Mouse (Mus musculus) adrenal gland, adult 18-20 months (tissue): ENCODE measurements around the gene Zfp108. TPM values are rescaled to one million over a fixed set of nuclear protein-coding genes. Genes with fewer than 3 reads are reported as not detected.

ENCODE experiments used
- DNase-seq, 2 experiments: peaks; one replicate each; pipeline ENCODE4 v3.0.0; 2021 to 2022; ENCODE audit warnings: low spot score in 2 of 2
- total RNA-seq, 2 experiments: library from RNA; stranded (reverse); gene quantifications; 1 replicate in 1 of 2; 2 replicates in 1 of 2; pipeline ENCODE4 v1.2.3; 2021

Zfp108 gene
- total RNA-seq, 2 experiments from 2014 or later, result 2.1 to 2.9 TPM

DNA sequence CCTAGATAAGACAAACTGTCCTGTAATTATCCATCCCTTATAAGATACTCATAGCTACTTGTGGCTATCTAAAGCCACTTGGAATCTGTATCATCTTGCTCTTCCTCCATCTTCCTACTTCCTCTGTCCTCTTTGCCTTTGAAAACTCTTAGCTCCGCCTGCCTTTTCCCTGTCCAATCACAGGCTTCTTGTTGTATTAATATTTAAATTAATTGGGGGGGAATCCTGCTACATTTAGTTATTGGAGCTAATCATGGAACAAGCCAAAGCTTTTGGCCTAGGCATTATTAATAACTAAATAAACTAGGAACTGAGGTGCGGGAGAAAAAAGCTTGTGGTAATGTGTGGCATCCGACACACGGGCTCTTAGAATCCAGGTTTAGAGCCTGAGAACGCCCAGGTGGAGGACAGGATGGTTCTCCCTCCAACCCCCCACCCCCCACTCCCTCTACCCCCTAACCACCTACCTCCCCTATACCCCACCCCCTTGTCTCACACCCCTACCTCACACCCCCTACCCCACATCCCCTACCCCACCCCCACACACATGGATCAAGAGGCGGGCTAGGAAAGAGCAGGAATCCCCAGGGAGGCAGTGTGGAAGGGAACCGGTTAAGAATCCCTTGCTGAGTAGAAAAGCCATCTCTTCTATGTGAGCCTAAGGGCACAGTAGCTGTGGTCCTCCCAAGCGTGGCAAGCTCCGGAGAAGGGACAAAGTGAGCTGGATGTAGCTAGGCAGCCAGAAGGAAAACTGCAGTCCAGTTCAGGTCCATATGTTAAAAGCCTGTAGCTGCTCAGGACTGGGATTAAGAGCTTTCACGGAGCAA is 25.6 kb downstream of the Zfp108 start:
- no peak for DNase-seq

DNA sequence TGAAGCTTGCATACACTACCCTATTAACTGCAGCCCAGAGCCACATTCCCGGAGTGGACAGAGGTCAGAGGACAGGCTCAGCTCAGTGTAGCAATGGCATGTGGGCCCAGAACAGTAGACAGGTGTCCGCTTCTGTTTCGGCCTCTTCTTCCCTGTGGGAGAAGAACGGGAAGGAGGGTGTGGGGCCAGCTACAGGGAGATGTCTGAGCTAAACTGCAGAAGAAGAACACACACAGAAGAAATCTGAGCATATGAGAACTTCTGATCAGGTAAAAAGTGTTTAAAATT is 26.2 kb downstream of the Zfp108 start:
- no peak for DNase-seq

DNA sequence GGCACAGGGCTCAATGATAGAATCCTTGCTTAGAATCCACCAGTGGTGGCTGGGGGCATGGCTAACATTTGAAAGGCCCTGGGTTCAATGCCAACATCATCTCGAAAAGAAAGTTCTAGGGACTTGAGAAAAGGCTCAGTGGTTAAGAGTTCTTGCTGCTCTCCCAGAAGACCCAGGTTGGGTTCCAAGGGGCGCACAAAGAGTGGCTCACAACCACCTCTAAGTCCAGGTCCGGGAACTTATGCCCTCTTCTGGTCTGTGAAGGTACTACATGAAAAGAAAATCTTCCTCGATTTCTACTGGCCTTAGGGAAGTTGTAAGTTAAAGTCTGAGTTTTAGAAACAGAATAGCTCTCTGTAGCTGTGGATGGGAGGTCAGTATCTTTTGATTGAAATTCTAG is 31.5 kb downstream of the Zfp108 start:
- no peak for DNase-seq

DNA sequence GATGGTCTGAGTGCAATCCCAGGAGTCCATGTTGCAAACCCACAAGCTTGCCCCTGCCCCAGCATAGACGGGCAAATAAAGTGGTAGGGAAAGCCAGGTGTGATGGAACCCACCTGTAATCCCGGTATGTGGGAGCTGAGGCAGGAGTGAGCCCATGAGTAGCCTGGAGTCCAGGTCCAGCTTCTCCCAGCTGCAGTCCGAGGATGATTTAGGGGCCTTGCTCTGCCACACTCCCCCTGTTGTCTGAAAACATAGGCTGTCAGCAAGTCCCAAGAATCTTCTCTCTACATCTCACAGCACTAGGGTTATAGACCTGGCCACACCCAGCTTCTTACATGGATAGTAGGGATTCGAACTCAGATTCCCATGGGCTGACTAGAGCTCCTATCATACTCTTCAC is 32.3 kb downstream of the Zfp108 start:
- DNase-seq, result no peak

DNA sequence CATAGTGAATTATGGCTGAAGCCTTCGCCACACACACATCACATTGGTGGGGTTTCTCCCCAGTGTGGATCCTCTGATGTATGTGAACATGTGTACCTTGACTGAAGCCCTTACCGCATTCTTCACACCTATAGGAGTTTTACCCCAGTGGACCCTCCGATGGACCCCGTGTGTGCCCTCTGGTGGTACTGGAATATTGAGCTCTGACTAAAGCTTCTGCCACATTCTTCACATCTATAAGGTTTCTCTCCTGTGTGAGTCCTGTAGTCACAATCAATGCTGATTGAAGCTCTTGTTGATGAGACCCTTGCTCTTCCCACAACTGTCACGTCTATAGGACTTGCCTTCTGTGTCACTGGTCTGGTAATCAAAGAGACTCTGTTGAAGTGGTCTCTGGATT is 33.1 kb downstream of the Zfp108 start:
- no peak for DNase-seq

DNA sequence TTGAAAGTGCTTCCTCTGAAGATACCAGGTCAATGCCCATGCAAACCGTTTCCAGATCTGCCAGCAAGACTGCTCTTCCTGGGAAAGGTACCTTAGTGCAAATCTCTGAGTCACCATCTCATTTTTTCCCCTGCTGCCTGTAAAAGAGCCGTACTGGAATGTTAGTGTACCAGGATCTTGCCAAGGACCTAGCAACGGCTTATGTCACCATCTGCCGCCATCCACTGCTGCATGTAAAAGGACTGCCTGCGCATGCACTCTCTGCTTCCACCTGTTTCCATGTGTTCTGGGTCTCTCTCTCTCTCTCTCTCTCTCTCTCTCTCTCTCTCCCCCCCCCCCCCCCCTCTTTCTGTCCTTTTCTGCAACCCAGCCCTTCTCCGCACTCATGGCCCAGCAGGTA is 33.9 kb downstream of the Zfp108 start:
- no peak for DNase-seq

DNA sequence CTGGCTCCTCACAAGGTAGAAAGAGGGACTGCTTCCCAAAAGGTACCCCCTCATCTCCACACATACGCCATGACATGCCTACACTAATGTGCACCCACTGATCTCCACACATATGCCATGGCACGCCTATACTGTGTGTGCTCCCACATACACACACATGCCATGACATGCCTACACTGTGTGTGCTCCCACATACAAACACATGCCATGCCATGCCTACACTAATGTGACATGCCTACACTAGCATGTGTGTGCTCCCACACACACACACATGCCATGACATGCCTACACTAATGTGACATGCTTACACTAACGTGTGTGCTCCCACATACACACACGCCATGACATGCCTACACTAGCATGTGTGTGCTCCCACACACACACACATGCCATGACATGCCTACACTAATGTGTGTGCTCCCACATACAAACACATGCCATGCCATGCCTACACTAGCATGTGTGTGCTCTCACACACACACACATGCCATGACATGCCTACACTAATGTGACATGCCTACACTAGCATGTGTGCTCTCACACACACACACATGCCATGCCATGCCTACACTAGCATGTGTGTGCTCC is 35.6 kb downstream of the Zfp108 start:
- no peak for DNase-seq

DNA sequence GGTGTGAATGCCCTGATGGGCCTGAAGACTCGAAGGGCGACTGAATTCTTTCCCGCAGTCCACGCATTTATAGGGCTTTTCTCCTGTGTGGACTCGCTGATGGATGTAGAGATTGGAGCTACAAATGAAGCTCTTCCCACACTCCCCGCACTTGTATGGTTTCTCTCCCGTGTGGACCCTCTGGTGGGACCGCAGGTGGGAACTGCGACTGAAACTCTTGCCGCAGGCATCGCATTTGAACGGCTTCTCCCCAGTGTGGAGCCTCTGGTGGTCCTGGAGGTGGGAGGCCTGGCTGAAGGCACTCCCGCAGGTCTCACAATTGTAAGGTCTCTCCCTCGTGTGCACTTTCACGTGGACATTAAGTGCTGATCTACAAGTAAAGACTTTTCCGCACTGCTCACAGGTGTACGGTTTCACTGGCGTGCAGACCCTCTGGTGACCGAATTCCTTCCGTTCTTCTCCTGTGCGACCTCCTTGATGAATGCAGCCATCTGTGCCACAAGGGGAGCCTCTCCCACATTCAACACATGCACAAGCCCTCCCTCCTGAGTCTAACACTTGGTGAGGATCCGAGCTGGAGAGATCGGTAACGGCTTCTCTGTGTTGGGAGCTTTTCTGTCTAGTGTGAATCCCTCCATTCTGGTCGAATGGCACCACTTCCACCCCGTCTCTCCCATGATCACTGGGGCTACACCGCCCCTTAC is 36.9 kb downstream of the Zfp108 start:
- DNase-seq, result no peak

DNA sequence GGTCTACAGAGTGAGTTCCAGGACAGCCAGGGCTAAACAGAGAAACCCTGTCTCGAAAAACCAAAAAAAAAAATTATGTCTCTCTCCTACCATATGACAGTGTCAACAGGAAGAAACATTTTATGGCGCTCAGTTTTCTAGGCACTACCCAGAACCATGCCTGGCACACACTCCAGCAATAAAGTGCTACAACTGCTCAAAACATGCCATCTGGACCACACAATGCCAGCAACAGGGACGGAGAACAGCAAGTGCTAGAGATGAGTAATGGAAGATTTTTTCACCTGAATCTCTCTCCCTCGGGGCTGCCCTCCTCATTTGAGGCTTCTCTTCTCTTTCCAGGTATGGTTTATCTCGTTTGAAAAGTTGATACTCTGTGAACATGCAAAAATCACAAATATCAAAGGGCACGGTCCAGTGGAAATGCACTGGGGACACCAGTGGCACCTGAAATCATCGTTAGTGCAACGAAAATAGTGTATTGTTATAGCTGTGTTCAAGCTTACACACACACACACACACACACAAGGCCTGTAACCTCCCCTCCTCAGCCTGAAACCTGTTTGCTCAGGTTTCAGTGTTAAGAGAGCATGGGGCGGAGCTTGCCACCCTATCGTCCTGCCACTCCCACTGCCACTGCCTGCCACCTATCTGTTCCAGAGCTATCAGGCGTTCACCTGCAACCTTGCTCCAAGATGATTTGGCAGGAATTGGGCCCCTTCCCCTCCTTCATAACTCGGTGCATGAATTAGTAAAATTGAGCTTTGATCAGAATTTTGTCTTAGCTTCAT is 38.7 kb downstream of the Zfp108 start:
- DNase-seq, result no peak

DNA sequence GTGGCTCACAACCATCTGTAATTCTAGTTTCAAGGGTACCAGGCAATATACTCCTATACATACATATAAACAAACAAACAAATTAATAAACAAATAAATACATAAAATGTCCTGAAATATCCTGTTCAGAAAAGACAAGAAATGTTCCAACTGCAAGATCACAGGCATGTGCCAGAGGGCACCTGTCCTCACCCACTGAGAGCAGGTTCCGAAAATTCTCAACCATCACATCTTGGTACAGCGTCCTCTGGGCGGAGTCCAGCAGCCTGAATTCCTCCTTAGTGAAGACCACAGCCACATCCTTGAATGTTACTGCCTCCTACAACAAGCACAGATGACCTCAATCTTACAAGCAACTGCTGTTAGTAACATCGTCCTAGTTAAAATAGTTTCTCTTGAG is 40.2 kb downstream of the Zfp108 start:
- no peak for DNase-seq

DNA sequence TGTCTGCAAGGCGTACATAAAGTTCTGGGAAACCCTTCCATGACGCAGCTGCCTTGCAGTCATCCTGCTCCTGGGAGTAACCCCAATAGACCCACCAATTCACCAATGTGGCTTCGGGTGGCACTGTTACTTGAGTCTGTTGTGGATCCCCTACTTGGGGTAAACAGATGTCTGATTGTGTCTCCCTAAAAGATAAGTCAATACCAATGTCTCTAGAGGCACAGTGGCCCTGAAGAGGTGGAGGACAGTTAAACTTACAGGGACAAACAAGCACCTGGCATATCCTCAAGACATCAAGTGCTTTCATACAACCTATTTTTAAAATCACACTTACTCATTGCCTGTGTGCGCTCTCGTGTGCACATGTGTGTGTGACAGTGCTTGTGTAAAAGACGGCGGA is 40.8 kb downstream of the Zfp108 start:
- no peak for DNase-seq

DNA sequence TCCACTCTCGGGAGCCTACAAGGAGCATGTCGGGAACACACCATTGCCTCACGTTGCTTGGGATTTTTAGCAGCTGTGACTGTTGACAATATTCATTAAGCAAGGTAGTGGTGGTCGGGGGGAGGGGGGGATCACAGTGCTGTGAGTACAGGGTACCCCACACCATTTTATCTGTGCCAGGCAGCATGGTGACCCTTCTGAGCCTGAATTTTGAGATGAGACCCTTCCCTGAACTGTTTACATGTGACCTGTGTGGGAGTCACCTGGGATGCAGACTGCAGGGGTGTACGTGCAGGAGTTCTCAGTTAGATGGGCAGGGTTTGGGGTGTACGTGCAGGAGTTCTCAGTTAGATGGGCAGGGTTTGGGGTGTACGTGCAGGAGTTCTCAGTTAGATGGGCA is 41.8 kb downstream of the Zfp108 start:
- no peak for DNase-seq

DNA sequence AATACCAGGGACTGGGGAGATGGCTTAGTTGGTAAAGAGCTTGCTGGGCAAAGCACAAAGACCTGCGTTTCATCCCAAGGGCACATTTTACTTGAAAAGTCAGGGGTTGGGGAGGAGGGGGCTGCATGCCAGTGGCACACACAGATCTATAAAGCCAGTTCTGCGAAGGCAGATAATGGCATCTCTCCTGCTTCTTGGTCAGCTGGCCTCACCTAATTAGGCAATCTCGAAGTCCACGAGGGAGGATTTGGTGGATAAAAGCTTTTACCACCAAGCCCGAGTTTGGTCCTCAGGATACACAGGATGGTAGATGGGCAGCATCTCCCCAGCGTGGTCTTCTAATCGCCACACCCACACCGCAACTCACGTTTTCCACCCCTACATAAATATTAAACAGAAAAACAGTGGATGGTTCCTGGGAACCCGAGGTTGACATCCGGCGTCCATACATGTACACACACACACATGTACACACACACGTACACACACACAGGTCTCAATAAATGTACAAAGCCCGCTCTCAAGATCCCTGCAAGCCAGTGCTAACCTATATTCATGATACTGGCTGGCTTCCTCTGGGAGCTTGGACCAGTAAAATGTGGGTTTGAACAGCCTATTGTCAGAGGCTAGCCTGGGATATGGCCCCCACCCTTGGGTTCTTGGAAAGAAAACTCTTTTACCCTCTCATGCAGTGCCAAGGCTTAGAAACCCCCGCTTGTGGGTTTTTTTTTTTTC is 42.9 kb downstream of the Zfp108 start:
- DNase-seq, result no peak

DNA sequence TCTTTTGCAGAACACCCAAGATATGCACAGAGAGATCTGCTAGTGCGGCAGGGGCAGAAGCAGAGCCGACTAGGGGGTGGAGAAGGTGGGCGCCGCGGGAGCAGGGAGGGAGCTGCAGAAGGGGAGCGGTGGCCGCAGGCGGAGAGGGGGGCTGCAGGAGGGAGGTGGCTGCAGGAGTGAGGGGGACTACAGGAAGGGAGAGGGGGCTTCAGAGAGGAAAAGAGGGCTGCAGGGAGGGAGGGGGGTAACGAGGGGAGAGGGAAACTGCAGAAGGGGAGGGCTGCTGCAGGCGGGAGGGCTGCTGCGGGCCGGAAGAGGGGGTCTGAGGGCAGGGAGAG is 44.0 kb downstream of the Zfp108 start:
- peak in 1 of 2 experiments; percentile 7 for DNase-seq

DNA sequence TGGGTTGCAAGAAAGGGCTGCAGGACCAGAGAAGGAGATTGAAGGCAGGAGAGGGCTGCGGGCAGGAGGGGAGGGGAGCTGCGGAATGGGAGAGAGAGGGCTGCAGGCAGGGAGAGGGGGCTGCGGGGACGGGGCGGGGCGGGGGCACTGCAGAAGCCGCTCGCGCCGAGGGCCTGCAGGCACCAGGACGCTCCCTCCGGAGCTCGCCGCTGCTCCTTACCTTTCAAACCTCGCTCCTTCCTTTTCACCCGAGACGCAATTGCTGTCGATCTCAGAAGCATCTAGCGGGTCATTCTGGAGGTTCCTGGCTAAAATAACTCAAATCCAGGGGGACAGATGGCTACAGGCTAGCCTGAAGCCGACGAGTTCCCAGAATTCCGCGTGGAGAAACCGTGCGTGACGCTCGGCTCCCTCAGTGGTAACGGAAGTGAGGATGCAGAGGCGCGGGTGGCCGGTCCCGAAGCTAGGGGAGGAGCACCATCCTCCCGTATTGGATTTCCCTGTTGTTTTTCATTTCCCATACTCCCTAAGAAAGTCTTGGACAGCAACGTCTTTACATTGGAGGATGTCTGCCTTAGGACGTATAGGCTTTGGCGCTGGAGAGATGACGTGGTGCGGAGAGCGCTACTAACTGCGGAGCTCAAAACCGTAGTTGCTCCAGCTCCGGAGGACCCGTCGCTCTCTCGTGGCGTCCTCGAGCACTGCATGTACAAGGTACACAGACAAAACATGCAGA is 44.5 kb downstream of the Zfp108 start:
- DNase-seq, result peak; percentile 57 to 68

DNA sequence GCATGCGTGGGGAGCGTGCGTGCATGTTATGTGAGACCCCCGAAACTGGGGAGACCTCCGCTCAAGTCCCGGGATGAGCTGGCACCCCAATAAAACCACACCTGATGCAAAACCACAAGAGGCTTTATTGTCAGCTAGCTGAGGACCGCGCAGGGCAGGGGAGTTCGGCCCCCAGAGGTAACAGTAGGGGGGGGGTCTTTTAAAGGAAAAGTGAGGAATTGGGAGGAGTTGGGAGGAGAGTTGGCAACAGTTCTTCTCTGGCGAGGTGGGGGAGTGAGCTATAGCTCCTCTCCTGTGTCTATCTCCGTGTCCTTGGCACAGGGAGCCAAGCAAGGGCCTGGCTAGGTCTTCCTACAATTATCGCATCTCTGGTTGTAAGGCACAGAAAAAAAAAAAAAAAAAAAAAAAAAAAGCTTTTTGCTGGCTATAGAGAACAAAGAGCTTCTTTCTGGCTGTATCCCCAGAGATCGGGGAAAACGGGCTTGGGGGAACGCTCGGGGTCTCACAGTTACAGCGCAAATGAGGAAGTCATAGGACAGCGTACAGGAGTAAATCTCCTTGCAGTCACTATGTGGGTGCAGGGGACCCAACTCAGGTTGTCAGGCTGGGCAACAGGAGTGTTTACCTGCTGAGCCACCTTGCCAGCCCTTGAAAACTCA is 45.4 kb downstream of the Zfp108 start:
- peak in 1 of 2 experiments; percentile 9 for DNase-seq

DNA sequence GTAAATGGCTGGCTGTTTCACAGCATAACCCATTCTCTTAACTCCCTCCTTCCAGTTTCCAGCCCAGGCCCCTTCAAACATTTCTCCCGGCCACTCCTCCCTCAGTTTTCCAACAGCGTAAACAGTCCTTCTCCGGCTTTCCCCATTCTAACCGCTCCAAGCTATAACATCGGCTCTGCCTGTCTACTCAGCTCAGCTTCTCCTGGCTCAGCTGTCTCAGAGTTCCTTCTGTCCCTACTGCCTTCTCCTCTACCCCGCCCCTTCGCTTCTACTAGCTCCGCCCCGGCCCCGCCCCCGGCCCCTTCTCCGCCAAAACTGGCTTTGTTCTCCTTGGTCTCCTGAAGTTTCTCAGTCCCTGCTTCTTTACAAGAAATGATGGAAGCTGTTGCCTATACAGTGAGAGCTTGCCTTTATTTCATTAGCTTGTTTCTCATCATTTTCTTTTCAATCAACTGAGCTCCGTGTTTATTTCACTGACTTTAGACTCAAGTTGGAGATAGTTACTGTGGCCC is 46.2 kb downstream of the Zfp108 start, which contains the start of gene Zfp61:
Zfp61 (minus strand) TSS at position 462 of the 512 bp plus-strand sequence.
- DNase-seq, result peak in 1 of 2 experiments; percentile 22
